Mouse (Mus musculus): ENCODE results near the gene Ncf2.
A peak's percentile ranks its signal among the peaks of the same experiment; 100 is the strongest.

The Ncf2 gene

GRCm38 (mm10) chr1:152831003-152831402 is 31.0 kb downstream of the Ncf2 start:
- no peak for DNase-seq (ENCODE audit: low read depth, low spot score)

DNA sequence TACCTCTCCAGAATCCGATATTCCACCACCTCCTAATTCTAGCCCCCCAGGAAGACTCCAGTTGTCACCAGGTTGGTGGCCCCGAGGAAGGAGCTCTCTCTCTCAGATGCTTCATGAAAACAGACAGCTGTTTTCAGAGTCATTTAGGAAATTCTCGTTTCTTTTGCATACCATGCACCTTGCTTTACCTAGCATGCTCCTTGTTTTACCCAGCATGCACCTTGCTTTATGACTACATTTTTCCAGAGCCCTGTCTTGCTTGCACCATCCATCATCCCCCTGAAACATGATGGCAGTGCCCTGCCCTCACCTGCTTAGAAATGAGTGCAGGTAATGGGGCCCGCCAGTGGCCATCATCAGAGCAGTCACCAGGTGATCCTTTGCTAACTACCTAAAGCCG is 31.6 kb downstream of the Ncf2 start:
- no peak for DNase-seq (ENCODE audit: low read depth, low spot score)

GRCm38 (mm10) chr1:152832316-152832715 is 32.3 kb downstream of the Ncf2 start:
- DNase-seq (ENCODE audit: low read depth, low spot score) = peak; percentile 69

DNA sequence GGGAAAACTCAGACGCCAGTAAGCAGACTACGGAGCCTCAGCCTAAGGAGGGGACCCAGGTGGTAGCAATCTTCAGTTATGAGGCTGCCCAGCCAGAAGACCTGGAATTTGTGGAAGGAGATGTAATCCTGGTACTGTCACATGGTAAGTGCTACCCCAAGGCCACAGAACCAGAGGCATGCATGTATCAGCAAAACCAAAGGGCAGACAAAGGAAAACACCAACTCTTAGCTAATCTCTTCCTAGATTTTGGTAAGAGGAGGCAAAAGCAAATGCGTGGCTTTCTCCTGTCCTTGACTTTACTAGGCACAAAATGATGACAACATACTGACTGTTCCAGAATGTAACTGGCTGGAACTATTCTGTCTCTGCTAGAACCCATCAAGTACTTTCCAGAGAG is 35.1 kb downstream of the Ncf2 start:
- DNase-seq (ENCODE audit: low read depth, low spot score) = no peak

- no peak for DNase-seq (ENCODE audit: low read depth, low spot score)
Measured at GRCm38 (mm10) chr1:152838026-152838702, 38.2 kb downstream of the Ncf2 start.

DNA sequence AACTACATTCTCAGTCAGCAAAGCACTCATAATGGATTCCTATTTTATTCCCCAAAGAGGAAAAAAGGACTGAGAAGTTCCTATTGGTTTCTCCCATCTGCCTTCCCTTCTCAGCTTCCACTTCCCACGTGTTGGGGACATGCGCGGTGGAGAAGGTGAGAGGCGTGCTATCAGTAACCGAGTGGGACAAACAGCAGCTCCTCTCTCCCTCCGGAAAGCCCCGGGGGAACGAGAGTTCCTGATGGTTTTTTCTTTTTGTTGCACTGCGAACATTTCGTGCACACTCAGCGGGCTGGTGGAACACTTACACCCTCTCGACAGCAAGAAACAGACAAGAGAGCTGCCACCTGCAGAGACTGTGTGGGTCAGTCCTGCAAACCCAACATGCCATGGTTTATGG is 38.8 kb downstream of the Ncf2 start:
- DNase-seq (ENCODE audit: low read depth, low spot score) = no peak

DNA sequence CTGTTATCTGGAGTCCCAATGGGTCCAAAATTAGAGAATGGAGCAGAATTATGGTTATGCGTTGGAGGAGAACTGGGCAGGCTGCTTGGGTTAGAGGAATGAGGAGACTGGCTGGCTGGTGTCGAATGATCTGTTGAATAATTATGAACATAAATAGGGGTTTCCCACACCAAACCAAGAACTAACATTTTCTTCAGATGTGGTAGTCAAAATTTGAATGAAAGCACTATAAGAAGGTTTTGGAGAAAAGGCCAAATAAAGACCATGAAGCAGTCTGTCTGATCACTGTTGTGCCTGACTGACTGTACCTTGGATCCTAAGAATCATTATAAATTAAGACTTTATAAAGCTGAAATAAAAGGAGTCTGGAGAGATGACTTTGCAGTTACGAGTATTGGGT is 40.3 kb downstream of the Ncf2 start:
- DNase-seq (ENCODE audit: low read depth, low spot score) = no peak

- no peak for DNase-seq (ENCODE audit: low read depth, low spot score)
Measured at GRCm38 (mm10) chr1:152841057-152841456, 41.1 kb downstream of the Ncf2 start.

DNA sequence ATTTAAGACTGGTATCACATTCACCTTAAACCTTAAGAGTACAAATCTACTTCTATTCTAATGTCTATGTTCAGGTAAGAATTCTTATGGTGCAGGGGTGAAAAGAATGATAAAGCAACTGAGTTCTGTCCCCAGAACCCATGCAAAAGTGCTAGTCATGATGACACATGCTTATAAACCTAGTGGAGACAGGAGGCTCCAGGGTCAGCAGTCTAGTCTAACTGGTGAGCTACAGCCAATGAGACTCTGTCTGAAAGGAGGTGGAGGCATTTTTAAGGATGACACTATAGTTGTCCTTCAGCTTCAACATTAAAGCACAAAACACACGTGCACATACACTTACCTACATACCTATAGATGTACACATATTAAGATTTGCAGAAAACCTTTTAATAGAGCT is 44.6 kb downstream of the Ncf2 start:
- DNase-seq (ENCODE audit: low read depth, low spot score) = no peak

GRCm38 (mm10) chr1:152845211-152845730 is 45.3 kb downstream of the Ncf2 start:
- peak; percentile 73 for DNase-seq (ENCODE audit: low read depth, low spot score)

DNA sequence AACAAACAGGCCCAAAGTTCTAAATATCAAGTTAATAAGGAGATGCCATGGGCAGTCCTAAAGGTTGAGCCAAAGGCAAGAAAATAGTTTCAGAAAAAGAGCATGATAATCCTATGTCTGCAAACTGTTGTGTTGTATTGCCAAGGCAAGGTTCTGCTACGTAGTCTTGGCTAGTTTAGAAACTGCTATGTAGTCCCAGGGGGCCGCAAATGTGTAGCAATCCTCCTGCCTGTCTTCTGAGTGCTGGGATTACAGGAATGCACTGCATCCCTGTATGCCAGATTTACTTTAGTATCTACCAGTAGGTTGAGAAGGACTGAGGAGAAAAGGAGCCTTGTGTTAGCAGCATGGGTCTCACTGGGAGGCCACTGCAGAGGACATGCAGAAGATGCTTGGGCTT is 46.9 kb downstream of the Ncf2 start:
- DNase-seq (ENCODE audit: low read depth, low spot score) = no peak

DNA sequence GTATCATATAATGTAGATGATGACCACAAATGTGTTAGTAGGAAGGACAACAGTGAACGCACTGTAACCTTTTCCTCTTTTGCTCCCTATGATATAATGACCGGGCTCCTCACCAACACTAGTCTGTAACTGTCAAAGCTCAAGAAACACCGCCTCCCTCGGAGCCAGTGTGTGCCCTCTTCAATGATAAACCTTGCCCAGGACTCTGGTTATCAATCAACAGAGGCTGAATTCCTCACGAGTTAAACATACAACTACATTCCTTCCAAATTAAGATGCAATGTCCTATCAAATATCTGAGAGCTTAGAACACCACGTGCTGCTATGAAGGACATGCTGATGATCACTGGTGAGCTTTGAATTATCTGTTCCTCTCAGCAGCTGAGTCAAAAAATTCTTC is 69.9 kb downstream of the Ncf2 start:
- DNase-seq (ENCODE audit: low read depth, low spot score) = no peak

GRCm38 (mm10) chr1:152871031-152871430 is 71.0 kb downstream of the Ncf2 start:
- no peak for DNase-seq (ENCODE audit: low read depth, low spot score)

Data from ZHBTc4 (cell line).